Mouse (Mus musculus): ENCODE data around the gene Ehd2. TPM values are rescaled to one million over a fixed set of nuclear protein-coding genes. Genes with fewer than 3 reads are reported as not detected.

Gene Ehd2
- polyA plus RNA-seq, 1 experiment = 136 TPM

- H3K4me1 ChIP-seq (ENCODE audit: control insufficient read depth, insufficient read depth, low read length) = no peaks in the 10 kb centered on the region
- no peak overlapping the region for H3K27ac ChIP-seq (ENCODE audit: insufficient read depth, low read length)
- no peak overlapping the region for H3K4me3 ChIP-seq (ENCODE audit: insufficient read depth, low read length)
- TF ChIP-seq POLR2A (IDR thresholded peaks at IDR 0.05; ENCODE audit: low read depth, low read length) (no peak), CTCF (IDR thresholded peaks at IDR 0.05; ENCODE audit: borderline replicate concordance, insufficient read depth, low read length) (no peak)
Observed at GRCm38 (mm10) chr7:15901366-15902048, 65.9 kb downstream of the Ehd2 start.

Other genes starting within 250 kb of the Ehd2 start
- gene Obox5, start 217.4 kb downstream of the Ehd2 start, polyA plus RNA-seq (2011; ENCODE audit: insufficient read length, low read depth, missing spikeins) = not detected in 2 replicates
- gene Obox6, start 127.9 kb downstream of the Ehd2 start, polyA plus RNA-seq (2011; ENCODE audit: insufficient read length, low read depth, missing spikeins) = not detected in 2 replicates
- not detected in 2 replicates for gene Crx, start 87.6 kb downstream of the Ehd2 start, polyA plus RNA-seq (2011; ENCODE audit: insufficient read length, low read depth, missing spikeins)
- not detected in 2 replicates for gene Crxos, start 85.0 kb downstream of the Ehd2 start, polyA plus RNA-seq (2011; ENCODE audit: insufficient read length, low read depth, missing spikeins)
- gene Selenow, start 45.2 kb downstream of the Ehd2 start, polyA plus RNA-seq (2011; ENCODE audit: insufficient read length, low read depth, missing spikeins) = 382 and 390 TPM in 2 replicates
- 87.7 and 98.1 TPM in 2 replicates for gene Nop53, start 21.5 kb downstream of the Ehd2 start, polyA plus RNA-seq (2011; ENCODE audit: insufficient read length, low read depth, missing spikeins)
- 10.8 and 12.1 TPM in 2 replicates for gene Bicra, start 80.4 kb upstream of the Ehd2 start, polyA plus RNA-seq (2011; ENCODE audit: insufficient read length, low read depth, missing spikeins)
- not detected in 2 replicates for gene Zfp541, start 94.2 kb upstream of the Ehd2 start, polyA plus RNA-seq (2011; ENCODE audit: insufficient read length, low read depth, missing spikeins)
- gene Napa, start 130.9 kb upstream of the Ehd2 start, polyA plus RNA-seq (2011; ENCODE audit: insufficient read length, low read depth, missing spikeins) = 150 and 185 TPM in 2 replicates
- gene Kptn, start 152.3 kb upstream of the Ehd2 start, polyA plus RNA-seq (2011; ENCODE audit: insufficient read length, low read depth, missing spikeins) = 13.9 TPM in 2 replicates
- gene Slc8a2, start 162.3 kb upstream of the Ehd2 start, polyA plus RNA-seq (2011; ENCODE audit: insufficient read length, low read depth, missing spikeins) = 0.35 TPM in 1 of 2 replicates, not detected in the other
- 22.4 and 23.8 TPM in 2 replicates for gene Meis3, start 207.5 kb upstream of the Ehd2 start, polyA plus RNA-seq (2011; ENCODE audit: insufficient read length, low read depth, missing spikeins)